Mouse (Mus musculus): Measurements from ENCODE around the gene Heatr5b. TPM values are rescaled to one million over a fixed set of nuclear protein-coding genes. Genes with fewer than 3 reads are reported as not detected.
A peak's percentile ranks its signal among the peaks of the same experiment; 100 is the strongest.

The Heatr5b gene
- total and polyA plus RNA-seq, 3 experiments = 27.7 to 45.7 (median 38.8) TPM

- Histone ChIP-seq H3K27me3 (ENCODE audit: control insufficient read depth, insufficient read depth, low read length) (no peaks in the 10 kb centered on the region), H3K4me3 (no peak overlapping the region), H3K4me1 (ENCODE audit: control insufficient read depth, insufficient read depth, low read length) (peaks cover 3% of the 10 kb centered on the region), H3K36me3 (ENCODE audit: control insufficient read depth, insufficient read depth, low read length) (peaks cover 16% of the 10 kb centered on the region), H3K9ac (ENCODE audit: low read depth, low read length) (no peak overlapping the region), H3K79me2 (replicated peaks; ENCODE audit: control insufficient read depth, insufficient read depth, low read length) (no peaks in the 10 kb centered on the region), H3K27ac (no peak overlapping the region)
- TF ChIP-seq POLR2A (IDR thresholded peaks at IDR 0.05; ENCODE audit: insufficient read depth, low read depth, low read length) (no peak), CTCF (IDR thresholded peaks at IDR 0.05) (no peak), EP300 (IDR thresholded peaks at IDR 0.05; ENCODE audit: insufficient read depth, low read depth, low read length) (no peak)
- WGBS = 75% methylated on average over 7 of the region's 7 CpGs
- DNase-seq = no peak
- intact Hi-C loops (cut with DNase I) = no loop called here
Observed at GRCm38 (mm10) chr17:78766084-78766483, 69.1 kb downstream of the Heatr5b start.

- Histone ChIP-seq H3K4me3 (no peak overlapping the region), H3K4me1 (ENCODE audit: control insufficient read depth, insufficient read depth, low read length) (no peaks in the 10 kb centered on the region; the same call in 1 of the 2 replicates), H3K36me3 (ENCODE audit: control insufficient read depth, insufficient read depth, low read length) (peaks cover 13% of the 10 kb centered on the region), H3K27me3 (ENCODE audit: control insufficient read depth, insufficient read depth, low read length) (no peaks in the 10 kb centered on the region), H3K9ac (ENCODE audit: low read depth, low read length) (no peak overlapping the region), H3K79me2 (replicated peaks; ENCODE audit: control insufficient read depth, insufficient read depth, low read length) (no peaks in the 10 kb centered on the region; the same call in 1 of the 2 replicates), H3K27ac (no peak overlapping the region)
- intact Hi-C loops (cut with DNase I) = no loop called here
- 63% methylated on average over 5 of the region's 5 CpGs for WGBS
- no peak for DNase-seq
- TF ChIP-seq EP300 (IDR thresholded peaks at IDR 0.05; ENCODE audit: insufficient read depth, low read depth, low read length) (no peak), CTCF (IDR thresholded peaks at IDR 0.05) (no peak), POLR2A (IDR thresholded peaks at IDR 0.05; ENCODE audit: insufficient read depth, low read depth, low read length) (no peak)
Observed at GRCm38 (mm10) chr17:78763272-78763671, 71.9 kb downstream of the Heatr5b start.

GRCm38 (mm10) chr17:78752938-78753655 lies 82.1 kb downstream of the Heatr5b start:
- intact Hi-C loops (cut with DNase I) = no loop called here
- no peak overlapping the region for H3K9ac ChIP-seq (ENCODE audit: low read depth, low read length)
- no peak overlapping the region for H3K4me3 ChIP-seq
- H3K79me2 ChIP-seq (replicated peaks; ENCODE audit: control insufficient read depth, insufficient read depth, low read length) = no peaks in the 10 kb centered on the region
- no peak overlapping the region for H3K27ac ChIP-seq
- no peaks in the 10 kb centered on the region for H3K36me3 ChIP-seq (ENCODE audit: control insufficient read depth, insufficient read depth, low read length)
- H3K4me1 ChIP-seq (ENCODE audit: control insufficient read depth, insufficient read depth, low read length) = no peaks in the 10 kb centered on the region
- TF ChIP-seq CTCF (IDR thresholded peaks at IDR 0.05) (no peak), EP300 (IDR thresholded peaks at IDR 0.05; ENCODE audit: insufficient read depth, low read depth, low read length) (no peak), POLR2A (IDR thresholded peaks at IDR 0.05; ENCODE audit: insufficient read depth, low read depth, low read length) (no peak)
- 78% methylated on average over 17 of the region's 17 CpGs for WGBS
- no peaks in the 10 kb centered on the region for H3K27me3 ChIP-seq (ENCODE audit: control insufficient read depth, insufficient read depth, low read length)
- DNase-seq = no peak

GRCm38 (mm10) chr17:78752064-78752463 lies 83.1 kb downstream of the Heatr5b start:
- WGBS = 63% methylated on average over 10 of the region's 10 CpGs
- no peaks in the 10 kb centered on the region for H3K36me3 ChIP-seq (ENCODE audit: control insufficient read depth, insufficient read depth, low read length)

GRCm38 (mm10) chr17:78748440-78748839 lies 86.7 kb downstream of the Heatr5b start:
- H3K79me2 ChIP-seq (replicated peaks; ENCODE audit: control insufficient read depth, insufficient read depth, low read length) = no peaks in the 10 kb centered on the region
- TF ChIP-seq EP300 (IDR thresholded peaks at IDR 0.05; ENCODE audit: insufficient read depth, low read depth, low read length) = no peak
- no peak for TF ChIP-seq POLR2A (IDR thresholded peaks at IDR 0.05; ENCODE audit: insufficient read depth, low read depth, low read length)
- no peak for TF ChIP-seq CTCF (IDR thresholded peaks at IDR 0.05)
- no peak for DNase-seq
- H3K9ac ChIP-seq (ENCODE audit: low read depth, low read length) = no peak overlapping the region
- no peak overlapping the region for H3K4me3 ChIP-seq
- H3K36me3 ChIP-seq (ENCODE audit: control insufficient read depth, insufficient read depth, low read length) = no peaks in the 10 kb centered on the region
- no peaks in the 10 kb centered on the region for H3K4me1 ChIP-seq (ENCODE audit: control insufficient read depth, insufficient read depth, low read length)
- WGBS = 92% methylated on average over 9 of the region's 9 CpGs
- no peaks in the 10 kb centered on the region for H3K27me3 ChIP-seq (ENCODE audit: control insufficient read depth, insufficient read depth, low read length)
- H3K27ac ChIP-seq = no peak overlapping the region
- intact Hi-C loops (cut with DNase I) = no loop called here

More at GRCm38 (mm10) chr17:78752064-78752463, 83.1 kb downstream of the Heatr5b start:
- no peak overlapping the region for H3K27ac ChIP-seq
- no peak overlapping the region for H3K4me3 ChIP-seq
- no peaks in the 10 kb centered on the region for H3K27me3 ChIP-seq (ENCODE audit: control insufficient read depth, insufficient read depth, low read length)
- H3K4me1 ChIP-seq (ENCODE audit: control insufficient read depth, insufficient read depth, low read length) = no peaks in the 10 kb centered on the region
- H3K79me2 ChIP-seq (replicated peaks; ENCODE audit: control insufficient read depth, insufficient read depth, low read length) = no peaks in the 10 kb centered on the region
- intact Hi-C loops (cut with DNase I) = no loop called here
- H3K9ac ChIP-seq (ENCODE audit: low read depth, low read length) = no peak overlapping the region
- DNase-seq = no peak
- no peak for TF ChIP-seq POLR2A (IDR thresholded peaks at IDR 0.05; ENCODE audit: insufficient read depth, low read depth, low read length)
- TF ChIP-seq CTCF (IDR thresholded peaks at IDR 0.05) = peak; percentile 32
- TF ChIP-seq EP300 (IDR thresholded peaks at IDR 0.05; ENCODE audit: insufficient read depth, low read depth, low read length) = no peak

GRCm38 (mm10) chr17:78738416-78738815 lies 96.7 kb downstream of the Heatr5b start:
- Histone ChIP-seq H3K27me3 (ENCODE audit: control insufficient read depth, insufficient read depth, low read length) (no peaks in the 10 kb centered on the region), H3K27ac (no peak overlapping the region), H3K4me1 (ENCODE audit: control insufficient read depth, insufficient read depth, low read length) (peaks cover 8% of the 10 kb centered on the region), H3K9ac (ENCODE audit: low read depth, low read length) (no peak overlapping the region), H3K36me3 (ENCODE audit: control insufficient read depth, insufficient read depth, low read length) (peaks cover 12% of the 10 kb centered on the region), H3K79me2 (replicated peaks; ENCODE audit: control insufficient read depth, insufficient read depth, low read length) (peaks cover 5% of the 10 kb centered on the region), H3K4me3 (no peak overlapping the region)
- no peak for DNase-seq
- 62% methylated on average over 1 of the region's 1 CpGs for WGBS
- TF ChIP-seq POLR2A (IDR thresholded peaks at IDR 0.05; ENCODE audit: insufficient read depth, low read depth, low read length) (no peak), CTCF (IDR thresholded peaks at IDR 0.05) (peak; percentile 31; the same call in 1 of the 2 replicates), EP300 (IDR thresholded peaks at IDR 0.05; ENCODE audit: insufficient read depth, low read depth, low read length) (no peak)
- intact Hi-C loops (cut with DNase I) = loop anchor here (5.0 to 10.0 kb wide), 2 partner anchors 136 to 196 kb away; partner anchors contain the start of genes Cebpz and Ndufaf7
